Mouse (Mus musculus) heart, postnatal 0 days (tissue): ENCODE data around the gene Haspin. TPM values are rescaled to one million over a fixed set of nuclear protein-coding genes. Genes with fewer than 3 reads are reported as not detected.
A peak's percentile ranks its signal among the peaks of the same experiment; 100 is the strongest.

ENCODE experiments used
- ATAC-seq: fragments of 200-750 bp; cut with Nextera tagmentation; 2 replicates; pipeline ENCODE4 v1.8.0; 2017; ENCODE audit warnings: low read depth, moderate number of reproducible peaks, moderate library complexity; ENCODE audit not compliant: insufficient read depth
- DNase-seq: peaks from one replicate; pipeline ENCODE4 v3.0.0-alpha.2; 2016; ENCODE audit warnings: low spot score
- H3K27ac ChIP-seq: fragments of 300-500 bp; sonication (generic); 2 replicates; pipeline ENCODE4 v1.5.1; 2014; ENCODE audit warnings: low read depth, mild to moderate bottlenecking
- H3K27me3 ChIP-seq: fragments of 300-500 bp; sonication (generic); 2 replicates; pipeline ENCODE4 v1.6.1; 2014; ENCODE audit warnings: low read length, mixed read lengths; ENCODE audit not compliant: control insufficient read depth, insufficient read depth
- H3K36me3 ChIP-seq: fragments of 300-500 bp; sonication (generic); replicated peaks from 2 replicates; pipeline ENCODE4 v1.6.1; 2014; ENCODE audit warnings: low read length, mixed read lengths; ENCODE audit not compliant: control insufficient read depth, insufficient read depth
- H3K4me1 ChIP-seq: fragments of 300-500 bp; sonication (generic); 2 replicates; pipeline ENCODE4 v1.6.1; 2014; ENCODE audit warnings: antibody characterized with exemption; ENCODE audit not compliant: control insufficient read depth, insufficient read depth
- H3K4me2 ChIP-seq: fragments of 300-500 bp; sonication (generic); 2 replicates; pipeline ENCODE4 v1.6.1; 2014; ENCODE audit warnings: low read depth, mild to moderate bottlenecking, low read length, moderate library complexity
- H3K4me3 ChIP-seq: fragments of 300-500 bp; sonication (generic); 2 replicates; pipeline ENCODE4 v1.5.1; 2014; ENCODE audit warnings: low read depth, low read length
- H3K9ac ChIP-seq: fragments of 300-500 bp; sonication (generic); replicated peaks from 2 replicates; pipeline ENCODE4 v1.6.1; 2014; ENCODE audit warnings: low read depth, low read length, mixed read lengths
- H3K9me3 ChIP-seq: fragments of 300-500 bp; sonication (generic); replicated peaks from 2 replicates; pipeline ENCODE4 v1.6.1; 2016; ENCODE audit warnings: low read length; ENCODE audit not compliant: control insufficient read depth
- CTCF ChIP-seq: IDR thresholded peaks from 2 replicates; pipeline ENCODE4 v1.5.1; 2016; ENCODE audit warnings: antibody characterized with exemption, control low read depth, low read depth
- EP300 ChIP-seq: IDR thresholded peaks from 2 replicates; pipeline ENCODE4 v1.6.1; 2016; ENCODE audit warnings: antibody characterized with exemption, low read depth
- WGBS: fragments of 180-500 bp; shearing (Covaris S2); extraction: QIAGEN DNeasy Blood & Tissue Kit; methylation state at CpG from one replicate; pipeline ENCODE4 v1.1.7; 2014; 5-methylcytosine and 5-hydroxymethylcytosine counted together
- polyA plus RNA-seq: library from polyadenylated mRNA; unstranded; fragments of >200 nt; fragmentation: Nextera tagmentation; extraction: Ambion mirVana; gene quantifications from 2 replicates; pipeline ENCODE4 v1.2.1, GENCODE M21; 2015
- total RNA-seq: library from RNA; depleted of rRNA; stranded (reverse); fragments of >200 nt; gene quantifications from 2 replicates; pipeline ENCODE4 v1.2.3, GENCODE M21; 2014; ENCODE audit warnings: low replicate concordance

Gene Haspin
- total and polyA plus RNA-seq, 2 experiments from 2014 or later, result 4.0 to 6.0 TPM

DNA sequence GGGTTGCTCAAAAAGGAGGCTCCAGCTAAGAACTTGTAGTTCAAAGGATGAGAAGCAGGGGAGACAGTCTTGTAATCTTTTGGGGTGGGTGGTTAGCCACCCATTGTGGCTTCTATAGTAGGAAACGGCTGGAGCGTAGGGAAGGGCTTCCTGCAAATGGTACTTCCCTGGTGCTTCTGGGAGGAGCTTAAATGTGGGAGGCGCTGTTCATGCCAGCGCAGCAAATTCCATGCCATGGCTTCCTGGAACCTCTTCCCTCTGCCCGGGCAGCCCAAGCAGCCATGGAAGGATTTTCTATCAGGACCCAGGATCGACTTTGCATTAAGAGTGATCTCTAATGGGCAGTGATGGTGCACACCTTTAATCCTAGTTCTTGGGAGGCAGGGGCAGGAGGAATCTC, 30.5 kb upstream of the Haspin start:
- peaks cover 10% of the 10 kb centered on the region; the same call in 1 of the 2 replicates for H3K4me1 ChIP-seq
- WGBS, result 69% methylated on average over 6 of the region's 6 CpGs
- H3K36me3 ChIP-seq, result no peaks in the 10 kb centered on the region
- DNase-seq, result no peak
- H3K9ac ChIP-seq, result no peak overlapping the region
- no peaks in the 10 kb centered on the region for H3K9me3 ChIP-seq
- H3K4me2 ChIP-seq, result no peak overlapping the region
- no peak for TF ChIP-seq CTCF
- TF ChIP-seq EP300, result no peak
- ATAC-seq, result no peak
- no peak overlapping the region for H3K27ac ChIP-seq
- H3K27me3 ChIP-seq, result no peaks in the 10 kb centered on the region
- no peak overlapping the region for H3K4me3 ChIP-seq

DNA sequence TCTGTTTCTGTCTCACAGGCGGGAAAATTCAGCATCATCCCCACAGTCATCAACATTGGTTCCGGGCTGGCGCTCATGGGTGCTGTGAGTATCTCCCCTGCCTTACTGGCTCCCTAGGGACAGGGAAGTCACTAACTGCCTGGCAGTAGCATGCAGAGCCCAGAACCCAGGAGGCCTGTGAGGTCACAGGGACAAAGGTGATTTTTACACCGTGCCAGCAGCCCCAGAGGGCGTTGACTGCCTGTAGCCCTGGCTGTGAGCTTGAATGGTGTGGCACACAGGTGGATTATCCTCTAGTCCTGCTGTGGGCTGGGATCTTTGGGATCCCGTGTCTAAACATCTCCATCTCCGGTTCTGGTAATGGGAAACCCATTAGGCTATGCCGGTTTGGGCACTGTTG, 30.0 kb upstream of the Haspin start:
- H3K36me3 ChIP-seq, result no peaks in the 10 kb centered on the region
- no peak overlapping the region for H3K4me3 ChIP-seq
- H3K27ac ChIP-seq, result no peak overlapping the region
- DNase-seq (no peak), ATAC-seq (no peak)
- H3K9ac ChIP-seq, result no peak overlapping the region
- H3K4me2 ChIP-seq, result no peak overlapping the region
- H3K27me3 ChIP-seq, result no peaks in the 10 kb centered on the region
- TF ChIP-seq CTCF (no peak), EP300 (no peak)
- H3K9me3 ChIP-seq, result no peaks in the 10 kb centered on the region
- 73% methylated on average over 8 of the region's 8 CpGs for WGBS
- peaks cover 10% of the 10 kb centered on the region; the same call in 1 of the 2 replicates for H3K4me1 ChIP-seq

DNA sequence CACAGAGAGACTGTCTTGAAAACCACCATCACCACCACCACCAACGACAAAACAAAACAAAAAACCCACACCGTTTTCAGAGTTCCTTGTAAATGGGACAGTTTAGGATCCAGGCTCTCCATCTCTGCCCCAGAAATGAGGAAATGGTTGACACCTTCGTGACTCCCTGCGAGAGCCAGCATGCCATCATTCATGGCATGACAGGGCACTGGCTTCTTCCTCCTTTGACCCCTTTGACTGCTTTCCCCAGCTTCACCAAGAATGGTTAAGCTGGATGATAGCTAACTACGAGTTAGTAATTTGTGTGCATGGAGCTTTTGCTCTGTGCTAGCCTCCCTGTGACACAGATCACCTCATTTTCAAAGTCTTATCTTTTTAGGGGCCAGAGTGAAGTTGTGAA, 24.2 kb upstream of the Haspin start:
- ATAC-seq, result no peak
- Histone ChIP-seq H3K36me3 (no peaks in the 10 kb centered on the region), H3K4me2 (no peak overlapping the region), H3K9me3 (no peaks in the 10 kb centered on the region), H3K27me3 (peaks cover 19% of the 10 kb centered on the region), H3K4me1 (peaks cover 6% of the 10 kb centered on the region; the same call in 1 of the 2 replicates), H3K27ac (no peak overlapping the region), H3K9ac (no peak overlapping the region), H3K4me3 (no peak overlapping the region)
- no peak for DNase-seq
- WGBS, result 66% methylated on average over 5 of the region's 5 CpGs
- TF ChIP-seq EP300, result no peak
- no peak for TF ChIP-seq CTCF

DNA sequence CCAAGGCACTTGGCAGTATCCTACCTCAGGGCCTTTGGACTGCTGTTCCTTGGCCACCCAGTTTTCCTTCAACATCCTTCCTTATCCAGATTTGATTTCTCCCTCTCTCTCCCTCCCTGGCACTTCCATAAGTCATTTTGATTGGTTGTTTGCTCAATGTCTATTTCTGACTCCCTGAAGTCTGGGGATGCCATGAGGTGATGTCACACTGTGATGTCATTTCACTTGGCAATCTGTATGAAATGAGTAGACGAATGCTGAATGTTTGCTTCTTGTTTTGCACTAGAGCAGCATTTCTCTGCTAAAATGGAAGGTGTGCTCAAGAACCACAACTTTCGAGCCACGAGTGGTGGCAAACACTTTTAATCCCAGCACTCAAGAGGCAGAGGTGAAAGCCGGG, 23.5 kb upstream of the Haspin start:
- no peak overlapping the region for H3K4me2 ChIP-seq
- H3K4me1 ChIP-seq, result peaks cover 6% of the 10 kb centered on the region; the same call in 1 of the 2 replicates
- ATAC-seq (no peak), DNase-seq (no peak)
- no peak overlapping the region for H3K9ac ChIP-seq
- H3K36me3 ChIP-seq, result no peaks in the 10 kb centered on the region
- TF ChIP-seq EP300 (no peak), CTCF (no peak)
- H3K27me3 ChIP-seq, result peaks cover 19% of the 10 kb centered on the region
- H3K27ac ChIP-seq, result peak overlapping the region; percentile 79
- 76% methylated on average over 4 of the region's 4 CpGs for WGBS
- H3K9me3 ChIP-seq, result no peaks in the 10 kb centered on the region
- no peak overlapping the region for H3K4me3 ChIP-seq

DNA sequence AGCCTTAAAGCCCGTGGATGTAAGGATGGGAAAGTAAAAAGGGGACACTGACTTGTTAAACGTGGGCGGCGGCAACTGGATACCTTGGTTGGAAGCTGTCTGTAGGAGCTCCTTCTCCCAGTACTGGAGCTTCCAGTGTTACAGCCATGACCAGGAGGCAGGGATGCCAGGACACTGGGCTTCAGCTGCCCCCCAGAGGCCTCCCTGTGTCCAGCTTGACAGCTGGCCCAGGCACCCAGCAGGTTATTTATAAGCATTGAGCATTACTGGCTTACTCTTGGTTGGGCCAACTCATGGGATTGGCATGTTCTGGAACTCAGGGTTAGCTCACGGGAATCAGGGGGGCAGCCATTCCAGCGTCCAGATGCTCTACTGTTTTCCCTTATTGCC, 22.7 kb upstream of the Haspin start:
- peak overlapping the region; percentile 54 for H3K9ac ChIP-seq
- H3K9me3 ChIP-seq, result no peaks in the 10 kb centered on the region
- peaks cover 6% of the 10 kb centered on the region; the same call in 1 of the 2 replicates for H3K4me1 ChIP-seq
- DNase-seq (peak; percentile 71), ATAC-seq (peak; percentile 91)
- peak overlapping the region; percentile 49 for H3K4me3 ChIP-seq
- 11% methylated on average over 6 of the region's 6 CpGs for WGBS
- peak overlapping the region; percentile 79 for H3K27ac ChIP-seq
- H3K27me3 ChIP-seq, result peaks cover 19% of the 10 kb centered on the region
- peak overlapping the region; percentile 70 for H3K4me2 ChIP-seq
- peak; percentile 39 for TF ChIP-seq CTCF
- no peak for TF ChIP-seq EP300
- no peaks in the 10 kb centered on the region for H3K36me3 ChIP-seq
